ENCODE assay signal across 9 mouse cellular contexts in genomic region chr11:26073638-26074294, GRCm38 (mm10).
DNase-seq lines count a peak whose midpoint lies in the region; ATAC-seq and TF ChIP-seq lines count a peak whose summit lies in the region.
"Had no signal": no experiment of that assay in that cellular context is flagged by ENCODE, and none has a peak within 500 bp of the region (broad histone marks: within the 10 kb centered on the region; RNA-seq: fewer than 3 reads in every experiment).

No protein-coding gene starts in this region.

- H3K4me1 ChIP-seq in heart, adult 2 months (ENCODE audit: control insufficient read depth, insufficient read depth, low read length) = no peaks in the 10 kb centered on the region
- H3K4me1 ChIP-seq in heart, embryonic 10.5 days = no peaks in the 10 kb centered on the region
- no peaks in the 10 kb centered on the region for H3K4me1 ChIP-seq in kidney, embryonic 14.5 days (ENCODE audit: control insufficient read depth, insufficient read depth, low read length)
- H3K4me1 ChIP-seq in limb, embryonic 11.5 days (ENCODE audit: control insufficient read depth, insufficient read depth, low read length) = no peaks in the 10 kb centered on the region
- H3K4me1 ChIP-seq in neural tube, embryonic 13.5 days (replicated peaks) = peaks cover 31% of the 10 kb centered on the region

- no peak overlapping the region for H3K9ac ChIP-seq in heart, adult 2 months (ENCODE audit: low read depth, low read length)
- H3K9ac ChIP-seq in kidney, embryonic 14.5 days (ENCODE audit: low read depth, low read length) = no peak overlapping the region
- no peak overlapping the region for H3K9ac ChIP-seq in limb, embryonic 11.5 days (ENCODE audit: low read length)
- no peak overlapping the region for H3K9ac ChIP-seq in neural tube, embryonic 13.5 days

- peak; percentile 64 for TF ChIP-seq CTCF in heart, adult 2 months (IDR thresholded peaks at IDR 0.05)

- no peak for TF ChIP-seq POLR2A in heart, adult 2 months (IDR thresholded peaks at IDR 0.05; ENCODE audit: insufficient read depth, low read depth, low read length)

- peak in 1 of 2 experiments; percentile 15 for DNase-seq in heart, adult 2 months
- DNase-seq in heart, embryonic 10.5 days (ENCODE audit: low spot score) = no peak
- peak; percentile 81 to 83 for DNase-seq in cerebellum, postnatal 10 days
- DNase-seq in frontal cortex, postnatal 14 days (ENCODE audit: low spot score in 2 of 2) = peak; percentile 52 to 72
- DNase-seq in limb, embryonic 11.5 days (ENCODE audit: low spot score) = peak; percentile 62
- no peak for DNase-seq in T-cell, adult 2 months (ENCODE audit: low spot score)

- no peak overlapping the region for H3K4me3 ChIP-seq in heart, adult 2 months
- H3K4me3 ChIP-seq in heart, embryonic 10.5 days = no peak overlapping the region
- no peak overlapping the region for H3K4me3 ChIP-seq in kidney, embryonic 14.5 days (ENCODE audit: low read length)
- H3K4me3 ChIP-seq in limb, embryonic 11.5 days (ENCODE audit: low read depth, low read length) = no peak overlapping the region
- no peak overlapping the region for H3K4me3 ChIP-seq in neural tube, embryonic 13.5 days
- H3K4me3 ChIP-seq: myocyte had no signal

- H3K27ac ChIP-seq in heart, adult 2 months = no peak overlapping the region
- no peak overlapping the region for H3K27ac ChIP-seq in heart, embryonic 10.5 days
- no peak overlapping the region for H3K27ac ChIP-seq in kidney, embryonic 14.5 days (ENCODE audit: low read depth, low read length)
- no peak overlapping the region for H3K27ac ChIP-seq in limb, embryonic 11.5 days (replicated peaks; ENCODE audit: low read depth, low read length)
- H3K27ac ChIP-seq in neural tube, embryonic 13.5 days (replicated peaks) = peak overlapping the region; percentile 53

- H3K9me3 ChIP-seq in heart, embryonic 10.5 days = no peaks in the 10 kb centered on the region
- no peaks in the 10 kb centered on the region for H3K9me3 ChIP-seq in kidney, embryonic 14.5 days (ENCODE audit: control insufficient read depth, low read length)
- H3K9me3 ChIP-seq in limb, embryonic 11.5 days (ENCODE audit: control insufficient read depth, low read length) = no peaks in the 10 kb centered on the region
- H3K9me3 ChIP-seq in neural tube, embryonic 13.5 days = no peaks in the 10 kb centered on the region

- intact Hi-C loops in heart, adult 2 months (cut with DNase I) = no loop called here

- WGBS in heart, adult 2 months = 43% methylated on average over 8 of the region's 8 CpGs
- WGBS in heart, embryonic 10.5 days = 45% methylated on average over 8 of the region's 8 CpGs
- whole genome bisulfite sequencing in kidney, embryonic 14.5 days = 54% methylated on average over 8 of the region's 8 CpGs
- WGBS in limb, embryonic 11.5 days = 51% methylated on average over 8 of the region's 8 CpGs
- WGBS in neural tube, embryonic 13.5 days = 42% methylated on average over 8 of the region's 8 CpGs

- peak; percentile 92; the same call in 1 of the 2 replicates for ATAC-seq in kidney, embryonic 14.5 days (ENCODE audit: low FRiP score, low TSS enrichment)
- no peak for ATAC-seq in limb, embryonic 11.5 days (ENCODE audit: insufficient number of reproducible peaks, low FRiP score, low TSS enrichment, low read depth)
- ATAC-seq in neural tube, embryonic 13.5 days (ENCODE audit: low read depth) = peak; percentile 92

- no peaks in the 10 kb centered on the region for H3K36me3 ChIP-seq in heart, adult 2 months (ENCODE audit: control insufficient read depth, insufficient read depth, low read length)
- no peaks in the 10 kb centered on the region for H3K36me3 ChIP-seq in heart, embryonic 10.5 days
- H3K36me3 ChIP-seq in kidney, embryonic 14.5 days (ENCODE audit: control insufficient read depth, insufficient read depth, low read length) = no peaks in the 10 kb centered on the region
- H3K36me3 ChIP-seq in limb, embryonic 11.5 days (ENCODE audit: control insufficient read depth, insufficient read depth, low read length) = no peaks in the 10 kb centered on the region
- H3K36me3 ChIP-seq in neural tube, embryonic 13.5 days = no peaks in the 10 kb centered on the region

- no peaks in the 10 kb centered on the region for H3K27me3 ChIP-seq in heart, adult 2 months (ENCODE audit: control insufficient read depth, insufficient read depth, low read length)
- no peaks in the 10 kb centered on the region for H3K27me3 ChIP-seq in heart, embryonic 10.5 days (ENCODE audit: insufficient read depth, poor library complexity, severe bottlenecking)
- H3K27me3 ChIP-seq in kidney, embryonic 14.5 days (ENCODE audit: control insufficient read depth, insufficient read depth, low read length) = no peaks in the 10 kb centered on the region
- no peaks in the 10 kb centered on the region for H3K27me3 ChIP-seq in limb, embryonic 11.5 days (ENCODE audit: control insufficient read depth, insufficient read depth, low read length)
- H3K27me3 ChIP-seq in neural tube, embryonic 13.5 days = no peaks in the 10 kb centered on the region

- no peak overlapping the region for H3K4me2 ChIP-seq in kidney, embryonic 14.5 days (replicated peaks; ENCODE audit: low read depth, low read length)
- H3K4me2 ChIP-seq in limb, embryonic 11.5 days (ENCODE audit: low read depth, severe bottlenecking) = no peak overlapping the region
- no peak overlapping the region for H3K4me2 ChIP-seq in neural tube, embryonic 13.5 days

- H3K79me2 ChIP-seq in heart, adult 2 months (replicated peaks; ENCODE audit: control insufficient read depth, insufficient read depth, low read length) = no peaks in the 10 kb centered on the region

- TF ChIP-seq EP300 in heart, adult 2 months (IDR thresholded peaks at IDR 0.05; ENCODE audit: insufficient read depth, low read depth, low read length) = 0 out of 2 replicates have a peak, but pooled peaks have one; percentile 14

Comparison
In these comparisons a context has a peak if more than half of its experiments do, and no peak if none do; other contexts are left out.
1. DNase-seq: peak in cerebellum, postnatal 10 days (2 of 2), frontal cortex, postnatal 14 days (2 of 2) and limb, embryonic 11.5 days (single experiment); none in heart, embryonic 10.5 days (single experiment) and T-cell, adult 2 months (single experiment).